Mouse (Mus musculus) lung, postnatal 0 days (tissue): ENCODE measurements at regions not wholly inside any gene's neighbourhood (a gene's known extent, or its start where the extent isn't known, plus 50 kb on each side); places are given as distances from the start of the nearest gene placed in this dataset.

Experiments
- ATAC-seq: fragments of 200-750 bp; cut with Nextera tagmentation; 2 replicates; pipeline ENCODE4 v1.8.0; 2017; ENCODE audit warnings: moderate library complexity
- DNase-seq: peaks from one replicate; pipeline ENCODE4 v3.0.0-alpha.2; 2016; ENCODE audit warnings: low spot score
- H3K27ac ChIP-seq: fragments of 300-500 bp; sonication (generic); 2 replicates; pipeline ENCODE4 v1.5.1; 2014; ENCODE audit warnings: antibody characterized with exemption, mild to moderate bottlenecking, low read length, mixed read lengths
- H3K27me3 ChIP-seq: fragments of 300-500 bp; sonication (generic); replicated peaks from 2 replicates; pipeline ENCODE4 v1.6.1; 2014; ENCODE audit warnings: low read length, mixed read lengths; ENCODE audit not compliant: insufficient read depth
- H3K36me3 ChIP-seq: fragments of 300-500 bp; sonication (generic); 2 replicates; pipeline ENCODE4 v1.6.1; 2014; ENCODE audit warnings: low read length, mixed read lengths; ENCODE audit not compliant: insufficient read depth
- H3K4me1 ChIP-seq: fragments of 300-500 bp; sonication (generic); 2 replicates; pipeline ENCODE4 v1.6.1; 2014; ENCODE audit warnings: antibody characterized with exemption, low read depth, low read length, mixed read lengths; ENCODE audit not compliant: insufficient read depth
- H3K4me2 ChIP-seq: fragments of 300-500 bp; sonication (generic); replicated peaks from 2 replicates; pipeline ENCODE4 v1.6.1; 2014; ENCODE audit warnings: low read depth, mild to moderate bottlenecking, low read length, moderate library complexity, mixed read lengths
- H3K4me3 ChIP-seq: fragments of 300-500 bp; sonication (generic); 2 replicates; pipeline ENCODE4 v1.5.1; 2014; ENCODE audit warnings: low read depth, low read length
- H3K9ac ChIP-seq: fragments of 300-500 bp; sonication (generic); replicated peaks from 2 replicates; pipeline ENCODE4 v1.6.1; 2014; ENCODE audit warnings: low read depth, mild to moderate bottlenecking
- H3K9me3 ChIP-seq: fragments of 300-500 bp; sonication (generic); 2 replicates; pipeline ENCODE4 v1.6.1; 2016; ENCODE audit warnings: low read length, mixed read lengths
- CTCF ChIP-seq: IDR thresholded peaks from 2 replicates; pipeline ENCODE4 v1.5.1; 2016; ENCODE audit warnings: antibody characterized with exemption, mild to moderate bottlenecking
- EP300 ChIP-seq: IDR thresholded peaks from 2 replicates; pipeline ENCODE4 v1.6.1; 2016; ENCODE audit warnings: antibody characterized with exemption, mild to moderate bottlenecking, control low read depth
- WGBS: fragments of 180-500 bp; shearing (Covaris S2); extraction: QIAGEN DNeasy Blood & Tissue Kit; methylation state at CpG from one replicate; pipeline ENCODE4 v1.1.7; 2014; 5-methylcytosine and 5-hydroxymethylcytosine counted together

DNA sequence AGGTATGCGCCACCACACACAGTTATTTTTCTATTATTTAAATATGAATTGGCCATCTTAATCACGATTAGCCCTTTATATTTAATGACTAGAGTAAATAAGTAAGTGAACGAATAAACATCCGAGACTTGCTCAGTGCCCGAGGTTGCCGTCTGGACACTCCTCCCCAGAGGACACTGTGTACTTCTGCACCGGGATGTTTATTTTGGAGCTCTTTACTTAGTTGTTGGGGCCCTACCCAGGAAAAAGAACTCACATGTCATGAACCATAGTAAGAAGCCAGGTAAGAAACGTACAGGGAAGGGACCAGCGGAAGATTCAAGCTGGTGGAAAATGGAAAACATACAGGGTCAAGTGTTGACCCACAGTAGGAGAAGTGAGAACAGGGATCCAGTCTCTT lies 89.0 kb downstream of the Akr1d1 start:
- Histone ChIP-seq H3K36me3 (no peaks in the 10 kb centered on the region), H3K4me1 (no peaks in the 10 kb centered on the region), H3K4me3 (no peak overlapping the region), H3K9ac (no peak overlapping the region), H3K9me3 (no peaks in the 10 kb centered on the region), H3K27ac (peak overlapping the region; percentile 79), H3K27me3 (no peaks in the 10 kb centered on the region), H3K4me2 (no peak overlapping the region)
- no peak for TF ChIP-seq CTCF
- peak; percentile 98 for TF ChIP-seq EP300
- ATAC-seq: peak; percentile 81
- 43% methylated on average over 9 of the region's 9 CpGs for WGBS
- DNase-seq: peak; percentile 80

DNA sequence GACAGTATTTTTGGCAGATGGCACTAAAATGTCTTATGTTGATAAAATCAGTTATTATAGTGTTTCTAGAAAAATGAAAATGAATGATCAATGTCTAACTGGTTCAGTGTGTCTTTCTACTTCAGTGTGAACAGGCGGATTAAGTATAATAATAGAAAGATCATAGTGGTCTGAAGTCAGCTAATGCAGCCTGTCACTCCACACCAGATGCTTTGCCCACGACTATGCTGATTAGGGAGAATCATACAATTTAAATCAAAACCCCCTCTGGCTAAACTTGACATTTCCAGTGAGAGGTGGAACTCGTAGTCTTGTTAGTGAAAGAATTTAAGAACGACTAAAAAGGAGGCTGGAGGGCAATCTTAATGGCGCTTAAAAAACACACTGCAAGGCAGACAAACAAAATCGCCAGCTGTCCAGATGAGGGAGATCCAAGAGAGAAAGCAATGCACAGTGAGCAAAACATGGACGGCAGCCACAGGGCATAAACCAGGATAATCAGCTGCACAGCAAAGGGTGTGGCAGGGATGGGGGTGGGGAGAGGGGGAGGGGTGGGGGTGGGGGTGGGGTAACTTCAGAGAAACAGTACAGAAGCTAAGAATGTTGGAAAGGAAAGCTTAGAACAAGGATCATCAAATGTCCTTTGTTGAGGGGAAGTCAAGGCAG lies 91.5 kb downstream of the Akr1d1 start:
- H3K4me2 ChIP-seq: no peak overlapping the region
- no peaks in the 10 kb centered on the region for H3K36me3 ChIP-seq
- ATAC-seq: no peak
- no peaks in the 10 kb centered on the region for H3K27me3 ChIP-seq
- H3K9me3 ChIP-seq: no peaks in the 10 kb centered on the region
- WGBS: 52% methylated on average over 7 of the region's 7 CpGs
- H3K4me3 ChIP-seq: no peak overlapping the region
- no peaks in the 10 kb centered on the region for H3K4me1 ChIP-seq
- H3K27ac ChIP-seq: no peak overlapping the region
- H3K9ac ChIP-seq: no peak overlapping the region
- no peak for DNase-seq
- TF ChIP-seq EP300 (no peak), CTCF (no peak)

DNA sequence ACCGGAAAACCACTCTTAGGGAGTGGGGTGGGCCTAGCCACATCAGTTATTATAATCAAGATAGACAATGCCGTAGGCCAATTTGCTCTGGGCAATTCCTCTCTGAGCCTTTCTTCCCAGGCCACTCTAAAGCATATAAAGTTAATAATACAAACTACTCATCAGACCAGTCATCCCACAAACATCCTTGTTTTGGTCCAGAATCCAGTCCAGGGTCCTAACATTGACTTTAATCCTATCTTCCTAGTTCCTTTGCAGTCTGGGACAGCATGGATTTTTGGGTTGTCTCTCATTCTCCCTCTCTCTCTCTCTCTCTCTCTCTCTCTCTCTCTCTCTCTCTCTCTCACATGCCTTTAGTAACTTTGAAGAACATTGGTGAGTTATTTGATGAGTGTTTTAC lies 92.3 kb downstream of the Akr1d1 start:
- no peak for ATAC-seq

DNA sequence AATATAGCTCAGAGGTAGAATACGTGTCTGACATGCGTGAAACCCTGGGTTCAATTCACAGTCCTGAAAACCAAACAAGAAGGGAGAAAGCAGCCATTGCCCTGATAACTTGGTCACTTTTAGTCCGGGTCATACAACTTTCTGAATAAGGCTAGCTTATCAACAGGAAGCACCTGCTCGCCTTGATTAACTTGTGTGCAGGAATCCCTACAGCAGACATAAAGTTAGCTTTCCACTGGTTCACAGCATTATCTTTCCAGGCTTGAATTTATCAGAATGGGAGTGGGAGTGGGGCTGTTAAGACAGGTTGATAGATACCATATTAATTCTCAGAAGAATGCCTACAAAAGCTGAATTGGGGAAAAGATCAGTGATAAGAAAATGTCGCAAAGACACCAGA lies 97.2 kb downstream of the Akr1d1 start:
- 53% methylated on average over 5 of the region's 5 CpGs for WGBS
- no peaks in the 10 kb centered on the region for H3K4me1 ChIP-seq
- H3K9me3 ChIP-seq: no peaks in the 10 kb centered on the region; the same call in 1 of the 2 replicates
- H3K27ac ChIP-seq: no peak overlapping the region
- ATAC-seq: peak; percentile 37
- H3K4me3 ChIP-seq: no peak overlapping the region
- H3K27me3 ChIP-seq: no peaks in the 10 kb centered on the region
- no peaks in the 10 kb centered on the region for H3K36me3 ChIP-seq
- H3K9ac ChIP-seq: no peak overlapping the region
- peak; percentile 32 for DNase-seq
- H3K4me2 ChIP-seq: no peak overlapping the region
- TF ChIP-seq EP300: peak; percentile 72
- no peak for TF ChIP-seq CTCF

More for the DNA sequence above, 92.3 kb downstream of the Akr1d1 start:
- no peaks in the 10 kb centered on the region for H3K4me1 ChIP-seq
- H3K9ac ChIP-seq: no peak overlapping the region
- TF ChIP-seq EP300 (no peak), CTCF (no peak)
- no peak overlapping the region for H3K27ac ChIP-seq
- DNase-seq: no peak
- 70% methylated on average over 2 of the region's 2 CpGs for whole genome bisulfite sequencing
- H3K4me2 ChIP-seq: no peak overlapping the region
- H3K36me3 ChIP-seq: no peaks in the 10 kb centered on the region
- no peak overlapping the region for H3K4me3 ChIP-seq
- H3K9me3 ChIP-seq: no peaks in the 10 kb centered on the region
- no peaks in the 10 kb centered on the region for H3K27me3 ChIP-seq

DNA sequence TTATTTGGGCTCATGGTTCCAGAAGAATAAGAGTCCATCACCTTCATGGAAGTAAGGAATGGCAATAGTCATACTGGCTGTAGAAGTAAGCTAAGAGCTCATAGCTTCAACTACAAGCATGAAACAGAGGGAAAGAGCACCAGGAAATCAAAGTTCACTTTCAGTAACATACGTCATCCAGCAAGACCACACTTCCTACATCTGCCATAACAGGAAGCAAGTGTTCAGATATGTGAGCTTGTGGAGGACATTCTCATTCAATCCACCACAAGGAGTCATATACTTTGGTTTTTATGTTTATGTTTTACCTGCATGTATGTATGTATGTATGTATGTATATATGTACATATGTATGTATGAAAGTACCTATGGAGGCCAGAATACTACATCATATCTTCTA lies 104.0 kb downstream of the Akr1d1 start:
- Histone ChIP-seq H3K4me1 (no peaks in the 10 kb centered on the region), H3K36me3 (no peaks in the 10 kb centered on the region), H3K27ac (no peak overlapping the region), H3K4me2 (no peak overlapping the region), H3K9me3 (no peaks in the 10 kb centered on the region), H3K4me3 (no peak overlapping the region), H3K9ac (no peak overlapping the region), H3K27me3 (no peaks in the 10 kb centered on the region)
- 79% methylated on average over 1 of the region's 1 CpGs for WGBS
- TF ChIP-seq EP300 (no peak), CTCF (no peak)
- no peak for ATAC-seq
- no peak for DNase-seq

DNA sequence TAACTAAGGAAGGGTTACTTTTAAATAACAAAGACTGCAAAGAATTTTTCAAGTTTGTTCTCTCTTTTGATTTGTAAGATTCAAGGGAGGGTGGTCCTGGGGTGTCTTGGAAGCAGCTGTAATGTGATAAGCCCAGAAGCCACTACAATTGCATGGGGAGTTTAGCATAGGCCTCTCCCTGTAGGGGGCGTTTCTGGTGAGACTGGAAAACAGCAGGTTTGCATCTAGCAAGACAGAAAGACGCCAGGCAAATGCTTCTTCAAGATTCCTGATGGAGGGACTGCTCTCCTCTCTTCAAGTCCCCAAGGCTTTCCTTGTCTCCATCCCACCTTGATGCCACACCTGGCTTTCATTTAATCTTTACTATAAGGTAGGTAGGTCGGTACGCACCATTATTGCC lies 112.1 kb downstream of the Akr1d1 start:
- no peak for DNase-seq
- 40% methylated on average over 4 of the region's 4 CpGs for WGBS
- TF ChIP-seq CTCF (peak; percentile 33; the same call in 1 of the 2 replicates), EP300 (no peak)

DNA sequence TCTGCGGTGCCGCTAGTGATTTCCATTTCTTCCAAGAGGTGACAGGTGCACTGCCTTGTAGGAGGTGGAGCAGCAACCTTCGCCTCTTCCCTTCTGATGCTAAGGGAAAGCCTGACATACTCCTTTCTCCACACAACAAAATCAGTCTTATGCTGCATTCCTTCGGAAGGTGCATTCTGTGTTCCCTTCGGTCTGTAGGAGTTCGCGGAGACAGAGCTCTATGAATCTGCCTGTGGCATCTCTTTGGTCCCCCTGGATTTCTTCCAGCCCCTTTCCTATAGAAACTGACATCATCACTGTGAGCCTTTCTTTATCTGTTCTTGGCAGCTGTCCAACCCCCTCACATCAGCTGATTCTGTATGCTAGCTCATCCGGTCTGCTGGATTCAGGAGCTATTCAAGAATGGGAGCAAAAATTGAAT lies 112.7 kb downstream of the Akr1d1 start:
- H3K4me3 ChIP-seq: no peak overlapping the region
- TF ChIP-seq EP300: no peak
- H3K27me3 ChIP-seq: no peaks in the 10 kb centered on the region
- ATAC-seq (peak; percentile 48), DNase-seq (peak; percentile 55)
- H3K4me1 ChIP-seq: no peaks in the 10 kb centered on the region
- no peaks in the 10 kb centered on the region for H3K9me3 ChIP-seq
- H3K36me3 ChIP-seq: no peaks in the 10 kb centered on the region
- H3K9ac ChIP-seq: no peak overlapping the region
- no peak overlapping the region for H3K27ac ChIP-seq
- H3K4me2 ChIP-seq: no peak overlapping the region; the same call in 1 of the 2 replicates
- WGBS: 43% methylated on average over 8 of the region's 8 CpGs

More for the DNA sequence above, 112.1 kb downstream of the Akr1d1 start:
- Histone ChIP-seq H3K4me2 (no peak overlapping the region), H3K9ac (no peak overlapping the region), H3K4me3 (no peak overlapping the region), H3K4me1 (no peaks in the 10 kb centered on the region), H3K27me3 (no peaks in the 10 kb centered on the region), H3K9me3 (no peaks in the 10 kb centered on the region), H3K36me3 (no peaks in the 10 kb centered on the region), H3K27ac (no peak overlapping the region)
- no peak for ATAC-seq
